Mouse (Mus musculus): Measurements from ENCODE around the gene Olfr544. TPM values are rescaled to one million over a fixed set of nuclear protein-coding genes. Genes with fewer than 3 reads are reported as not detected.

The Olfr544 gene
- polyA plus RNA-seq (2016; fragmentation: Nextera tagmentation; extraction: Ambion mirVana) = 0.10 and 0.13 TPM in 2 replicates

DNA sequence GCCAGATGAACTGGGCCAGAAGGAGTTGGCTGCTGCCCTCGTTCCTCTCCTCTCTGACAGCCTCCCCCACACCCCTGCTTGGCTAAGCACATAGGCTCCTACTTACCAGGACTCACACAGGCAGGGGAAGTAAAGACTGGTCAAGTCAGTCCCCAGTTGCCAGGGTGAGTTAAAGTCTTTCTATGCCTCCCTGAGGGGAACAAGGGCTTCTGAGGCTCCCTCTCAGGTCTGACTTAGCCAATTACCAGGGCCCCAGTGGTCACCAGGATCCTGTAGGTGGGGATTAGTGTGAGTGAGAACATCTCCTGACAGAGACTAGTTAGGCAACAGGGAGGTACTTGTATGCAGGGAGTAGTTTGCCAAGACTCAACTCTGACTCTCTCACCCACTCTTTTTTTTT lies at the start of gene Olfr544:
Gene Olfr544, minus strand, starts transcription at position 153 of the 400 bp plus-strand sequence.
- Histone ChIP-seq H3K27ac (replicated peaks) (no peak within 1 kb of the TSS), H3K4me1 (no peaks in the 10 kb centered on the region), H3K36me3 (replicated peaks) (no peaks in the 10 kb centered on the region), H3K27me3 (replicated peaks; ENCODE audit: low read depth, poor library complexity, severe bottlenecking) (no peaks in the 10 kb centered on the region), H3K9me3 (no peaks in the 10 kb centered on the region), H3K4me3 (no peak within 1 kb of the TSS)
- no peak for DNase-seq (ENCODE audit: low spot score)
- WGBS = 62% methylated on average over 1 of the region's 1 CpGs

DNA sequence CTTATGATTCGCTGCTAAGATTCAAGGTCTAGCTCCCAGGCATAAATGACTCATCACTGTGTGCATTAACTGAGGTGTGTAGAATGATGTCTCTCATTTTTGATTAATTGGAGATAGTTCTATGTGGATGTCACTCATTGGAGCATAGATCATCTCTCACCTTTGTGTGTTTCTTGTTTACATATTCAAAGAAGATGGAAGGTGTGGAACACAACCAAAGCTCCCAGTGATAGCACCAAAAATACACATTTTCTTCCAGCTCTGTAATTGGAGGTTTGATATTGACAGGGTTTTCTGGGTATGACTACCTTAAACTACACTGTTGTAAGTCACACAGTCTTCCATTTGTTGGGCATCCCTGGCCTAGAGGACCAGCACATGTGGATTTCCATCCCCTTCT lies 46.3 kb upstream of the Olfr544 start, which contains the start of gene Olfr547:
Gene Olfr547, plus strand, starts transcription at position 301 of the 400 bp plus-strand sequence.
- WGBS = 84% methylated on average over 1 of the region's 1 CpGs
- Histone ChIP-seq H3K27ac (replicated peaks) (no peak within 1 kb of the TSS), H3K4me1 (no peaks in the 10 kb centered on the region), H3K9me3 (no peaks in the 10 kb centered on the region), H3K27me3 (replicated peaks; ENCODE audit: low read depth, poor library complexity, severe bottlenecking) (no peaks in the 10 kb centered on the region), H3K4me3 (no peak within 1 kb of the TSS), H3K36me3 (replicated peaks) (no peaks in the 10 kb centered on the region)
- no peak for DNase-seq (ENCODE audit: low spot score)

DNA sequence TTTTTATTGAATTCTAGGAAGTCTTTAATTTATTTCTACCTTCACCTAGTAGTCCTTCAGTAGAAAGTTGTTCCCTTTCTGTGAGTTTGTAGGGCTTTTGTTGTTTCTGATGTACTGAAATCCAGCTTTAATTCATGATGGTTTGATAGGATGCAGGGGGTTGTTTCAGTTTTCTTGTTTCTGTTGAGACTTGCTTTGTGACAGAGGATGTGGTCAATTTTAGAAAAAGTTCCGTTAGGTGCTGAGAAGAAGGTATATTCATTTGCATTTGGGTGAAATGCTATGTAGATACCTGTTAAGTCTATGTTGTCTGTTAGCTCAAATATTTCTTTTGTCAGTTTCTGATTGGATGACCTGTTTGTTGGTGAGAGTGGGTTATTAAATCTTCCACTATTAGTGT lies 40.9 kb upstream of the Olfr544 start:
- Histone ChIP-seq H3K4me3 (no peak overlapping the region), H3K27me3 (replicated peaks; ENCODE audit: low read depth, poor library complexity, severe bottlenecking) (no peaks in the 10 kb centered on the region), H3K4me1 (no peaks in the 10 kb centered on the region), H3K9me3 (no peaks in the 10 kb centered on the region), H3K36me3 (replicated peaks) (no peaks in the 10 kb centered on the region), H3K27ac (replicated peaks) (no peak overlapping the region)
- WGBS = 87% methylated on average over 1 of the region's 1 CpGs
- no peak for DNase-seq (ENCODE audit: low spot score)

DNA sequence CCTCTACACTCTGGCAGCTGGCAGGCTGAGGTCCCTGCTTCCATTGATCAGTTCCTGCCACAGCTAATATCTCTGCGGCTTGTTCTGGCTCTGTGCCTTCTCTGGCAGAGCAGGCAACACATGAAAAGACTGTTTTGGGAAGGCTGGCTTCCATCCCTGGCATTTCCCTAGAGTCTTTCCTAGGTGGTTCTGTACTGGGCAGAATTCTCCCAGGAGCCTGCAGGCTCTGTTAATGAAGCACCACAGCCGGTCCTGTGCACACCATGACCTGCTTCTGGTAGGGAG lies 28.9 kb upstream of the Olfr544 start:
- Histone ChIP-seq H3K9me3 (no peaks in the 10 kb centered on the region), H3K4me3 (no peak overlapping the region), H3K27me3 (replicated peaks; ENCODE audit: low read depth, poor library complexity, severe bottlenecking) (peaks cover 23% of the 10 kb centered on the region), H3K4me1 (peaks cover 14% of the 10 kb centered on the region), H3K27ac (replicated peaks) (no peak overlapping the region), H3K36me3 (replicated peaks) (no peaks in the 10 kb centered on the region)
- DNase-seq (ENCODE audit: low spot score) = no peak
- WGBS = 85% methylated on average over 2 of the region's 2 CpGs

- Histone ChIP-seq H3K36me3 (replicated peaks) (no peaks in the 10 kb centered on the region), H3K4me1 (peaks cover 14% of the 10 kb centered on the region), H3K4me3 (no peak overlapping the region), H3K27me3 (replicated peaks; ENCODE audit: low read depth, poor library complexity, severe bottlenecking) (peaks cover 28% of the 10 kb centered on the region), H3K27ac (replicated peaks) (no peak overlapping the region), H3K9me3 (no peaks in the 10 kb centered on the region)
- 78% methylated on average over 10 of the region's 10 CpGs for WGBS
- no peak for DNase-seq (ENCODE audit: low spot score)
Observed at GRCm38 (mm10) chr7:102516261-102517050, 28.3 kb upstream of the Olfr544 start.

DNA sequence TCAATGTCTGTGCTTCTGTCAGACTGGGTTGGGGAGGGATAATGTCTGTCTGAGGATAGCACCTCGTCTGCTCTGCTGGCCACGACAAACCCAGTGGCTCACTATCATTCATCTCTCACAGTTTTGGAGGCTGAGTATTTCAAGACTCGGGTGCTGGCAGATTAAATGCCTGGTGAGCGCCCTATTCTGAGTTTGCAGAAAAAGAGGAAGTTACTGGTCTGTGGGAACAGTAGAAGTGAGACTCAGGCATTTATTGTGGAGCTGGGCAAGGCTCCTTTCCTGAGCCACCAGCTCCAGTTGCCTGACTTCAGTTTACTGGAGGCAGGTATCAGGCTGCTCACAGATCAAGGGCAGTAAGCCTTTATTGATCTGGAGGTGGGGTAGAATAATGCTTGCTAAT lies 26.0 kb upstream of the Olfr544 start:
- Histone ChIP-seq H3K27me3 (replicated peaks; ENCODE audit: low read depth, poor library complexity, severe bottlenecking) (peaks cover 34% of the 10 kb centered on the region), H3K4me3 (no peak overlapping the region), H3K9me3 (no peaks in the 10 kb centered on the region), H3K27ac (replicated peaks) (no peak overlapping the region), H3K36me3 (replicated peaks) (no peaks in the 10 kb centered on the region), H3K4me1 (peaks cover 14% of the 10 kb centered on the region)
- 75% methylated on average over 4 of the region's 4 CpGs for whole genome bisulfite sequencing
- no peak for DNase-seq (ENCODE audit: low spot score)

DNA sequence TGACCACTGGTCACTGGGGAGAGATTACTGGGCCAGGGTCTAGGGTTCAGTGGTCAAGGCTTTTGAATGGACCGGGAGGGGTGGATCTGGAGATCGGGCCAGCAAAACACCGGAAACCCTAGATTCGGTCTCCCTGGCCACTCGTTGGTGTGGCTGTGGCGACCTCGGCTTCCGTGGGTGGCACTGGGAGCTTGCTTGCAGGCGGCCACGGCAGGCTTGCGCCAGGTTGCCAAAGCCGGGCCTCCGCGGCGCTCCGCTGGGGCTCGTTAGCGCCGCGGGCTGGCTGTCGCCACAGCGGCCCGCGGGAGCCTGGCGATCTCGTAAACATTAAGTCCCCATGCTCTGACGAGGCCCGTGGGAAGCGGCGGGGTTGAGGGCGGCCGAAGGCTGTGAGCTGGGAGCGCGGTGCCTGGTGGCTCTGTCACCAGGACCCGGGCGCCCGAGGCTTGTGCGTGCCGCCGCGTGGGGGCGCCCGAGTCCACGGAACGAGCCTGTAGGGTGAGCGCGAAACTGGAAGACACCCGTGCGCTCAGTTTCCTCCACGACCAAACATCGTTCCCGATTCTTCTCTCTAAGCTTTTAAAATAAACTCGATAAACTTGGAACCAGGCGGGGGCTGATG lies 24.8 kb upstream of the Olfr544 start:
- H3K27me3 ChIP-seq (replicated peaks; ENCODE audit: low read depth, poor library complexity, severe bottlenecking) = peaks cover 34% of the 10 kb centered on the region
- peaks cover 14% of the 10 kb centered on the region for H3K4me1 ChIP-seq
- no peaks in the 10 kb centered on the region for H3K9me3 ChIP-seq
- H3K4me3 ChIP-seq = peak overlapping the region; percentile 65
- peak overlapping the region; percentile 80; the same call in 1 of the 2 replicates for H3K27ac ChIP-seq (replicated peaks)
- DNase-seq (ENCODE audit: low spot score) = peak; percentile 91
- 2% methylated on average over 54 of the region's 54 CpGs for WGBS
- no peaks in the 10 kb centered on the region for H3K36me3 ChIP-seq (replicated peaks)

- Histone ChIP-seq H3K36me3 (replicated peaks) (no peaks in the 10 kb centered on the region), H3K4me3 (no peak overlapping the region), H3K27me3 (replicated peaks; ENCODE audit: low read depth, poor library complexity, severe bottlenecking) (peaks cover 34% of the 10 kb centered on the region), H3K27ac (replicated peaks) (no peak overlapping the region), H3K4me1 (peaks cover 14% of the 10 kb centered on the region), H3K9me3 (no peaks in the 10 kb centered on the region)
- WGBS = 94% methylated on average over 10 of the region's 10 CpGs
- no peak for DNase-seq (ENCODE audit: low spot score)
Observed at GRCm38 (mm10) chr7:102511927-102512326, 23.8 kb upstream of the Olfr544 start.

GRCm38 (mm10) chr7:102509726-102510125 lies 21.6 kb upstream of the Olfr544 start:
- H3K36me3 ChIP-seq (replicated peaks) = no peaks in the 10 kb centered on the region
- 80% methylated on average over 7 of the region's 7 CpGs for WGBS
- no peak for DNase-seq (ENCODE audit: low spot score)
- H3K27ac ChIP-seq (replicated peaks) = no peak overlapping the region
- H3K4me3 ChIP-seq = no peak overlapping the region
- no peaks in the 10 kb centered on the region for H3K9me3 ChIP-seq
- peaks cover 34% of the 10 kb centered on the region for H3K27me3 ChIP-seq (replicated peaks; ENCODE audit: low read depth, poor library complexity, severe bottlenecking)
- H3K4me1 ChIP-seq = peaks cover 6% of the 10 kb centered on the region

- H3K27me3 ChIP-seq (replicated peaks; ENCODE audit: low read depth, poor library complexity, severe bottlenecking) = peaks cover 25% of the 10 kb centered on the region
- 90% methylated on average over 6 of the region's 6 CpGs for WGBS
- H3K36me3 ChIP-seq (replicated peaks) = no peaks in the 10 kb centered on the region
- peaks cover 4% of the 10 kb centered on the region; the same call in 1 of the 2 replicates for H3K4me1 ChIP-seq
- H3K27ac ChIP-seq (replicated peaks) = no peak overlapping the region
- no peak for DNase-seq (ENCODE audit: low spot score)
- no peaks in the 10 kb centered on the region for H3K9me3 ChIP-seq
- no peak overlapping the region for H3K4me3 ChIP-seq
Observed at GRCm38 (mm10) chr7:102508666-102509065, 20.6 kb upstream of the Olfr544 start.

GRCm38 (mm10) chr7:102508066-102508465 lies 20.0 kb upstream of the Olfr544 start:
- no peak for DNase-seq (ENCODE audit: low spot score)
- Histone ChIP-seq H3K36me3 (replicated peaks) (no peaks in the 10 kb centered on the region), H3K4me1 (peaks cover 4% of the 10 kb centered on the region; the same call in 1 of the 2 replicates), H3K9me3 (no peaks in the 10 kb centered on the region), H3K4me3 (no peak overlapping the region), H3K27ac (replicated peaks) (no peak overlapping the region), H3K27me3 (replicated peaks; ENCODE audit: low read depth, poor library complexity, severe bottlenecking) (peaks cover 21% of the 10 kb centered on the region)
- WGBS = 89% methylated on average over 9 of the region's 9 CpGs

- peak; percentile 77 for DNase-seq (ENCODE audit: low spot score)
- 43% methylated on average over 3 of the region's 3 CpGs for WGBS
- Histone ChIP-seq H3K4me1 (no peaks in the 10 kb centered on the region), H3K4me3 (no peak overlapping the region), H3K27ac (replicated peaks) (no peak overlapping the region), H3K36me3 (replicated peaks) (no peaks in the 10 kb centered on the region), H3K9me3 (no peaks in the 10 kb centered on the region), H3K27me3 (replicated peaks; ENCODE audit: low read depth, poor library complexity, severe bottlenecking) (peaks cover 10% of the 10 kb centered on the region)
Observed at GRCm38 (mm10) chr7:102506848-102507247, 18.7 kb upstream of the Olfr544 start.

DNA sequence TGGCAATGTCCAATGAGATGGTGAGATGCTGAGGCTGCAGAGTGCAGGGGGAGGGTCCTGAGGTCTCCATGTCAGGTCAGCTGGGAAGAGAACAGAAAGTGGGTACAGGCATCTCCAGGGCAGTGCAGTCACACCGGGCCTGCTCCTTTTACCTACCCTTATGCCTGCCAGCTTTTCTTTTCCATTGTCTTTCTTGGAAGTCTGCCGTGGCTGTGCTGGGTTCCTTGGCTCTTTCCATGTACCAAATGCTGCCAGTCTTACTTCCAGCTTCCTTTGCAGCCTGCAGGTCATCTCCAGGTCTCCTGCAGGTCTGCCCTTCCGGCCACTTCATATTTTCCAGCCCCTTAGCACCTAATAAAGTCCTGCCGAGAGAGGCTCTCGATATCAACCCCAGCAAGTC lies 13.9 kb upstream of the Olfr544 start:
- H3K27ac ChIP-seq (replicated peaks) = no peak overlapping the region
- H3K4me3 ChIP-seq = no peak overlapping the region
- DNase-seq (ENCODE audit: low spot score) = no peak
- no peaks in the 10 kb centered on the region for H3K9me3 ChIP-seq
- 82% methylated on average over 5 of the region's 5 CpGs for WGBS
- no peaks in the 10 kb centered on the region for H3K27me3 ChIP-seq (replicated peaks; ENCODE audit: low read depth, poor library complexity, severe bottlenecking)
- no peaks in the 10 kb centered on the region for H3K36me3 ChIP-seq (replicated peaks)
- H3K4me1 ChIP-seq = no peaks in the 10 kb centered on the region
